Mouse (Mus musculus): Measurements from ENCODE around the gene Nelfe. TPM values are rescaled to one million over a fixed set of nuclear protein-coding genes. Genes with fewer than 3 reads are reported as not detected.
A peak's percentile ranks its signal among the peaks of the same experiment; 100 is the strongest.
"Not testable (repeated sequence)": the region's sequence is repeated elsewhere in the genome, so short reads cannot be mapped to it uniquely, and the experiment has no call there.

Gene Nelfe
- total and polyA plus RNA-seq, 3 experiments, result 38.7 to 159 (median 60.0) TPM

- DNase-seq (ENCODE audit: extremely low read depth), result peak; percentile 29
Observed at GRCm38 (mm10) chr17:34813747-34814146, 36.4 kb upstream of the Nelfe start.

GRCm38 (mm10) chr17:34814818-34815370 is 35.3 kb upstream of the Nelfe start:
- in situ Hi-C loops (cut with MboI; ENCODE audit: low pct_ligation_motif_present, low pct_unique_long_range_greater_than_20kb, low sequenced_read_pairs) (loop anchor here (5.0 kb wide), 1 partner anchor 83 kb away; no protein-coding TSS in a partner anchor), dilution Hi-C loops (cut with MboI; ENCODE audit: extremely low pct_ligation_motif_present, extremely low pct_unique_long_range_greater_than_20kb, low sequenced_read_pairs) (no loop called here)
- H3K9ac ChIP-seq (ENCODE audit: insufficient read depth, low read depth), result no peak overlapping the region
- H3K9me3 ChIP-seq (replicated peaks; ENCODE audit: low read length), result no peaks in the 10 kb centered on the region
- no peaks in the 10 kb centered on the region for H3K36me3 ChIP-seq (replicated peaks in 1 of 2; ENCODE audit: control insufficient read depth in 1 of 2, insufficient read depth in 1 of 2, low read length in 1 of 2)
- no peak overlapping the region for H3K4me3 ChIP-seq (replicated peaks in 1 of 3; ENCODE audit: low read depth in 2 of 3, low read length in 2 of 3, poor library complexity in 1 of 3)
- H3K27me3 ChIP-seq (replicated peaks), result no peaks in the 10 kb centered on the region
- no peaks in the 10 kb centered on the region for H3K79me2 ChIP-seq (replicated peaks; ENCODE audit: control insufficient read depth, extremely low read depth, insufficient read depth, poor library complexity, severe bottlenecking)
- TF ChIP-seq EP300 (IDR thresholded peaks at IDR 0.05; ENCODE audit: low read length), result no peak
- no peak for TF ChIP-seq HCFC1 (IDR thresholded peaks at IDR 0.05; ENCODE audit: low read depth, low read length)
- TF ChIP-seq ZMIZ1 (IDR thresholded peaks at IDR 0.05; ENCODE audit: low read depth, low read length), result no peak
- no peak for DNase-seq (ENCODE audit: extremely low read depth)
- peaks cover 0 to 2% of the 10 kb centered on the region in 2 experiments; a peak in 1 of 4 replicates for H3K4me1 ChIP-seq (ENCODE audit: control insufficient read depth in 1 of 2, insufficient read depth in 2 of 2)
- H3K27ac ChIP-seq (ENCODE audit: insufficient read depth, low read depth), result no peak overlapping the region
- no peak overlapping the region for H3K4me2 ChIP-seq (ENCODE audit: insufficient read depth, low read depth, poor library complexity, severe bottlenecking)

More at GRCm38 (mm10) chr17:34813747-34814146, 36.4 kb upstream of the Nelfe start:
- H3K36me3 ChIP-seq (replicated peaks in 1 of 2; ENCODE audit: control insufficient read depth in 1 of 2, insufficient read depth in 1 of 2, low read length in 1 of 2); H3K9me3 ChIP-seq (replicated peaks; ENCODE audit: low read length); H3K4me3 ChIP-seq (replicated peaks in 1 of 3; ENCODE audit: low read depth in 2 of 3, low read length in 2 of 3, poor library complexity in 1 of 3); H3K27ac ChIP-seq (ENCODE audit: insufficient read depth, low read depth); H3K79me2 ChIP-seq (replicated peaks; ENCODE audit: control insufficient read depth, extremely low read depth, insufficient read depth, poor library complexity, severe bottlenecking); dilution Hi-C loops (cut with MboI; ENCODE audit: extremely low pct_ligation_motif_present, extremely low pct_unique_long_range_greater_than_20kb, low sequenced_read_pairs); H3K9ac ChIP-seq (ENCODE audit: insufficient read depth, low read depth); H3K4me1 ChIP-seq (ENCODE audit: control insufficient read depth in 1 of 2, insufficient read depth in 2 of 2); H3K4me2 ChIP-seq (ENCODE audit: insufficient read depth, low read depth, poor library complexity, severe bottlenecking); H3K27me3 ChIP-seq (replicated peaks): not testable (repeated sequence)
- in situ Hi-C loops (cut with MboI; ENCODE audit: low pct_ligation_motif_present, low pct_unique_long_range_greater_than_20kb, low sequenced_read_pairs), result loop anchor here (5.0 kb wide), 1 partner anchor 81 kb away; no protein-coding TSS in a partner anchor
- TF ChIP-seq CTCF (conservative IDR thresholded peaks at IDR 0.05 in 1 of 2, IDR thresholded peaks at IDR 0.05 in 1 of 2; ENCODE audit: low read depth in 2 of 2, low read length in 2 of 2) (peak; percentile 56 to 68), RAD21 (IDR thresholded peaks at IDR 0.05; ENCODE audit: low read depth, low read length) (peak; percentile 47), SMC3 (IDR thresholded peaks at IDR 0.05; ENCODE audit: low read depth, low read length) (peak; percentile 34)

- H3K9me3 ChIP-seq (replicated peaks; ENCODE audit: low read length), result peaks cover 22% of the 10 kb centered on the region
- in situ Hi-C loops (cut with MboI; ENCODE audit: low pct_ligation_motif_present, low pct_unique_long_range_greater_than_20kb, low sequenced_read_pairs); H3K9ac ChIP-seq (ENCODE audit: insufficient read depth, low read depth); H3K27me3 ChIP-seq (replicated peaks); H3K27ac ChIP-seq (ENCODE audit: insufficient read depth, low read depth); H3K4me3 ChIP-seq (replicated peaks in 1 of 3; ENCODE audit: low read depth in 2 of 3, low read length in 2 of 3, poor library complexity in 1 of 3); H3K4me2 ChIP-seq (ENCODE audit: insufficient read depth, low read depth, poor library complexity, severe bottlenecking); DNase-seq (ENCODE audit: extremely low read depth); H3K4me1 ChIP-seq (ENCODE audit: control insufficient read depth in 1 of 2, insufficient read depth in 2 of 2); H3K79me2 ChIP-seq (replicated peaks; ENCODE audit: control insufficient read depth, extremely low read depth, insufficient read depth, poor library complexity, severe bottlenecking); dilution Hi-C loops (cut with MboI; ENCODE audit: extremely low pct_ligation_motif_present, extremely low pct_unique_long_range_greater_than_20kb, low sequenced_read_pairs): not testable (repeated sequence)
- H3K36me3 ChIP-seq (replicated peaks in 1 of 2; ENCODE audit: control insufficient read depth in 1 of 2, insufficient read depth in 1 of 2, low read length in 1 of 2), result peaks cover 50 to 73% of the 10 kb centered on the region in 2 experiments
Observed at GRCm38 (mm10) chr17:34830776-34831175, 19.4 kb upstream of the Nelfe start.

Data from CH12.LX (cell line).